Mouse (Mus musculus) A20 (cell line): ENCODE results near the gene Eci3.

Experiments used
- DNase-seq: peaks from one replicate; pipeline ENCODE4 v3.0.0-alpha.2; 2011; ENCODE audit warnings: low read depth, low spot score

Gene Eci3

DNA sequence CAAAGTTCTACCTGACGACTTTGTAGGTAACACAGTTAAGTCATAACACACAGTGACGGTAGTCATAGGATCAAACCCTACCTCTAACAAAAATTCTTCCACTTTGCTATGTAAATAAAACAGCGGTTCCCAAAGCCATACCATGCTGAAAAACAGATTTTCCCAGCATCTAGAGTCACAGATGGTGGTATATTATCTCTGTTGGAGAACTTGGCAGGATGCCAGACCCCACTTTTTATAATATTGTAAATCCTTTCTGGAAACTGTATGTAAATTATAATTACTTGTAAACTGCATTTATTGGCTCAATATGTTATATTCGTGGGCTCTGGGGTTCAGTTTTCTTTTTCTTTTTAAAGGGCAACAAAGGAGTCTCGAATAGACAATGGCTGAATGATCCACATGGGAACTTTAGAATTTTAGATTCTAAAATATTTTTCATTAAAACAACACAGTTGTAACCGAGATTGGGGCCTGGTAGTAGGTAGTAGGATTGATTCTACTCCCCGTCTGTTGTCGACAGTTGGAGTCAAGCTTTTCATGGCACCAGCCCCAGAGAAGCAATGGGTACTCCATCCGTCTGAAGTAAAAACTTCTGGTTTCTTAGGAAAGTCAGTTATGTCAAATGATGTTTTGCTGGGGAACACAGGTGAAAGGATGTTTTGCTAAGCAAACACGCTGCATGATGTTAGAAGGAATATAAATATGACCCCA lies 28.5 kb downstream of the Eci3 start:
- no peak for DNase-seq

DNA sequence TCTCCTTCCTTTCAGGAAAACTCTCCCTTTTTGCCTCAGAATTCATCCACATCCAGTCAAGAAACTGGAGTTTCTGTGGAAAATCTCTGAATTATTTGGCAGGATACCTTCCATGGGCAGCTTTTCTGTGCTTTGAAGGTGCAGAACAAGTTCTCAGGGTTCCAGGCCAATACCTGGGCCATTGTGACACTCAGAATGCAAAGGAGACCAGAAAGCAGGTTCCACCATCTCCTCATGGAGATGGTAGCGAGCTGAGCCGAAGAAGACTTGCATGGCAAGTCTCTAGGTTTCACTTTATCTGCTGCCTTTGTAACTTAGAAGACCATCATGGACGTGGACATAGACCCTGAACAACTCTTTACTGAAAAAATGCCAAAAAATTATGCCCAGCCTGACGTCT lies 39.4 kb downstream of the Eci3 start, which contains the start of the genes Fam217a and 4933417A18Rik:
Gene Fam217a (minus strand): TSS at position 101 of the 400 bp plus-strand sequence.
Gene 4933417A18Rik (plus strand): TSS at position 200 of the 400 bp plus-strand sequence.
- no peak for DNase-seq

DNA sequence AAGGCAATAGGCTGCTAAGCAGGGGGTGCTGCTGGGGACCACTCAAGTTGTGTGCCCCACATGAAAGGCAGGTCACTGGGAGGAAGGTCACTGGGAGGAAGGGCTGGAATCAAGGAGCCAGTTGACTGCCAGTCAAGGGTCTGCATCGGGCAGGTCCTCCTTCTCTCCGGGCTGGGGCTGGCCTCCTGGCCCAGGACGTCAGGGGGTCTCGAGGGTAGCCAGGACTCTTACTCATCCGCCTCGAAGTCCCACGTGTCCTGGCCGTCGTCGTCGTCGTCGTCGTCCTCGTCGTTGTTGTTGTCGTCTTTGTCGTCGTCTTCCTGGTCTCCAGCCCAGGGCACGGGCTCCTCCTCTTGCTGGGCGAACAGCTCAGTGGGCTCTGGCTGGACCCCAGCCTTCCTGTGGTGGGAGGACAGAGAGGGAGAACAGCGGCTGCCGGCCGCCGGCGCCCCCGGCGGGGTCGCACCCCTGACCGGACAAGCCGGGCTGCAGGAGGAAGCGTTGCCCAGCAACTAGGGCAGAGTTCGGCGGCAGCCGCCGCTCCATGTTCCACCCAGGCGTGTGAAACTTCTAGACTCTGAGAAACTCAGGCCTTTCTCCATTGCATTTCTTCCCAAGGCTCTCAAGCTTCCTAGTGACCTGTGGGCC lies 47.0 kb downstream of the Eci3 start:
- DNase-seq = no peak

GRCm38 (mm10) chr13:34914614-34915013 lies 49.0 kb downstream of the Eci3 start:
- DNase-seq = peak; percentile 11
